Mouse (Mus musculus): ENCODE data around the gene Nlrp4c.

DNA sequence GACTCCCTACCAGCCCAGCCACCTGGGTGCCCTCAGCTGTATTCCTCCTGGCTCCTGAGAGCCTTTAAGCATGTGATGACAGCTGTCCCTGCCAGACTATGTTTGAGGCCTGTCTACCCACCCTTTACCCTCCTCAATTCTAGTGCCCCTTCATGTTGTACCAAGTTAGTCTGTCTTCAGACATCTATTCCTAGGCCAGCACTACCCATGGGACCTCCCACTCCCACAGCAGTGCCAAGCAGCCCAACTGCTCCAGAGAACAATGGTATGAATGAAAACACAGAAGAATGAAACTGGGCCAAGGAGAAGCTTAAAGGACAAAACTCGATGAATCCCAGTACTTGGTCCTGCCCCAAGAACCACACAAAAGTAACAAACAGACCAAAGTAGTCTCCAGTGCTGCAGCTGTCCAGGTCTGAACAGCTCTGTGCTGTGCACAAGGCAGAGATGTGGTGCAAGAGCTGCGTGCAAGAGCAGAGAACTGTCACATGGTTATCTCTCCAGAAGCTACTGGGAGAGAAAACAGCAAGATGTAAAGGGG is 99.1 kb downstream of the Nlrp4c start:
- TF ChIP-seq CTCF (IDR thresholded peaks at IDR 0.05; ENCODE audit: borderline replicate concordance, control insufficient read depth, extremely low read depth, insufficient read depth, low read length, poor library complexity) (no peak), POLR2A (IDR thresholded peaks at IDR 0.05; ENCODE audit: control insufficient read depth, extremely low read depth, insufficient read depth, low read length, poor library complexity) (no peak)
